Mouse (Mus musculus) CH12.LX (cell line): ENCODE measurements around the gene Dna2. TPM values are rescaled to one million over a fixed set of nuclear protein-coding genes. Genes with fewer than 3 reads are reported as not detected.

Experiments
- DNase-seq: peaks from one replicate; pipeline ENCODE4 v3.0.0-alpha.2; 2013; ENCODE audit errors: extremely low read depth
- H3K27ac ChIP-seq: 2 replicates; pipeline ENCODE4 v1.5.1; 2012; ENCODE audit warnings: low read depth, mild to moderate bottlenecking, control low read depth, moderate library complexity; ENCODE audit not compliant: insufficient read depth
- H3K27me3 ChIP-seq: replicated peaks from 2 replicates; pipeline ENCODE3; 2012; ENCODE audit warnings: inconsistent platforms
- H3K36me3 ChIP-seq, 2 experiments: replicated peaks in 1 of 2; 2 replicates each; pipeline versions ENCODE3 to v1.6.1; 2012; ENCODE audit warnings: inconsistent platforms in 1 of 2, low read length in 1 of 2, mild to moderate bottlenecking in 1 of 2, mixed read lengths in 1 of 2, moderate library complexity in 1 of 2; ENCODE audit not compliant: control insufficient read depth in 1 of 2, insufficient read depth in 1 of 2
- H3K4me1 ChIP-seq, 2 experiments: 2 replicates each; pipeline ENCODE4 v1.6.1; 2012; ENCODE audit warnings: inconsistent platforms in 1 of 2, moderate library complexity in 1 of 2; ENCODE audit not compliant: insufficient read depth in 2 of 2, control insufficient read depth in 1 of 2
- H3K4me2 ChIP-seq: 2 replicates; pipeline ENCODE4 v1.6.1; 2012; ENCODE audit warnings: low read depth, mild to moderate bottlenecking, control low read depth; ENCODE audit not compliant: poor library complexity, insufficient read depth, severe bottlenecking
- H3K4me3 ChIP-seq, 3 experiments: fragments of 150-350 bp in 1 of 3; sonication (generic) in 1 of 3; replicated peaks in 1 of 3; 2 replicates each; pipeline versions ENCODE3 to v1.5.1; 2011 to 2012; ENCODE audit warnings: low read depth in 2 of 3, low read length in 2 of 3, mild to moderate bottlenecking in 2 of 3, moderate library complexity in 2 of 3, control low read depth in 1 of 3, improper control_type of control experiment in 1 of 3, inconsistent platforms in 1 of 3, mixed read lengths in 1 of 3; ENCODE audit not compliant: poor library complexity in 1 of 3
- H3K79me2 ChIP-seq: replicated peaks from 2 replicates; pipeline ENCODE4 v1.6.1; 2012; ENCODE audit warnings: mild to moderate bottlenecking, moderate library complexity; ENCODE audit not compliant: control insufficient read depth, poor library complexity, insufficient read depth, severe bottlenecking; ENCODE audit errors: extremely low read depth
- H3K9ac ChIP-seq: 2 replicates; pipeline ENCODE4 v1.6.1; 2012; ENCODE audit warnings: low read depth, mild to moderate bottlenecking, control low read depth, moderate library complexity; ENCODE audit not compliant: insufficient read depth
- H3K9me3 ChIP-seq: replicated peaks from 2 replicates; pipeline ENCODE3; 2012; ENCODE audit warnings: low read length, inconsistent platforms, mixed read lengths
- BHLHE40 ChIP-seq: IDR thresholded peaks from 2 replicates; pipeline ENCODE4 v1.6.1; 2011; ENCODE audit warnings: mild to moderate bottlenecking, low read depth, low read length, improper control_type of control experiment
- CHD1 ChIP-seq: IDR thresholded peaks from 2 replicates; pipeline ENCODE4 v1.6.1; 2012; ENCODE audit warnings: low read depth, low read length, improper control_type of control experiment, inconsistent platforms
- CHD2 ChIP-seq: IDR thresholded peaks from 2 replicates; pipeline ENCODE4 v1.6.1; 2011; ENCODE audit warnings: low read length, improper control_type of control experiment
- CTCF ChIP-seq, 2 experiments: IDR thresholded peaks in 1 of 2; conservative IDR thresholded peaks in 1 of 2; 2 replicates each; pipeline ENCODE4 v1.5.1; 2011 to 2012; ENCODE audit warnings: low read depth in 2 of 2, low read length in 2 of 2, improper control_type of control experiment in 1 of 2, inconsistent platforms in 1 of 2, mild to moderate bottlenecking in 1 of 2, moderate library complexity in 1 of 2
- ETS1 ChIP-seq: conservative IDR thresholded peaks from 2 replicates; pipeline ENCODE4 v1.6.1; 2012; ENCODE audit warnings: low read depth, mild to moderate bottlenecking, inconsistent platforms, low read length, improper control_type of control experiment, moderate library complexity
- GABPA ChIP-seq: IDR thresholded peaks from 2 replicates; pipeline ENCODE4 v1.6.1; 2012; ENCODE audit warnings: low read depth, low read length, improper control_type of control experiment, inconsistent platforms; ENCODE audit not compliant: insufficient replicate concordance
- IRF4 ChIP-seq: IDR thresholded peaks from 2 replicates; pipeline ENCODE4 v1.6.1; 2014; ENCODE audit warnings: low read depth, mild to moderate bottlenecking, inconsistent platforms, low read length, improper control_type of control experiment
- JUN ChIP-seq: IDR thresholded peaks from 2 replicates; pipeline ENCODE4 v1.6.1; 2011; ENCODE audit warnings: low read depth, mild to moderate bottlenecking, low read length, improper control_type of control experiment, moderate library complexity; ENCODE audit not compliant: insufficient read depth
- JUND ChIP-seq: conservative IDR thresholded peaks from 2 replicates; pipeline ENCODE4 v1.6.1; 2011; ENCODE audit warnings: low read depth, low read length, improper control_type of control experiment
- KAT2A ChIP-seq: IDR thresholded peaks from 2 replicates; pipeline ENCODE4 v1.6.1; 2012; ENCODE audit warnings: low read length, improper control_type of control experiment, inconsistent platforms; ENCODE audit not compliant: insufficient replicate concordance
- MAFK ChIP-seq: IDR thresholded peaks from 2 replicates; pipeline ENCODE4 v1.6.1; 2011; ENCODE audit warnings: low read length, improper control_type of control experiment; ENCODE audit not compliant: insufficient replicate concordance
- MAX ChIP-seq: IDR thresholded peaks from 2 replicates; pipeline ENCODE4 v1.6.1; 2011; ENCODE audit warnings: low read length, improper control_type of control experiment
- MEF2A ChIP-seq: IDR thresholded peaks from 2 replicates; pipeline ENCODE4 v1.6.1; 2014; ENCODE audit warnings: low read depth, mild to moderate bottlenecking, inconsistent platforms, low read length, improper control_type of control experiment, borderline replicate concordance
- MXI1 ChIP-seq: IDR thresholded peaks from 2 replicates; pipeline ENCODE4 v1.6.1; 2011; ENCODE audit warnings: mild to moderate bottlenecking, low read depth, low read length, improper control_type of control experiment
- NELFE ChIP-seq: IDR thresholded peaks from 2 replicates; pipeline ENCODE4 v1.6.1; 2011; ENCODE audit warnings: low read depth, low read length, improper control_type of control experiment
- NRF1 ChIP-seq: IDR thresholded peaks from 2 replicates; pipeline ENCODE4 v1.6.1; 2014; ENCODE audit warnings: low read depth, mild to moderate bottlenecking, inconsistent platforms, low read length, improper control_type of control experiment, moderate library complexity
- PAX5 ChIP-seq: IDR thresholded peaks from 2 replicates; pipeline ENCODE4 v1.6.1; 2012; ENCODE audit warnings: low read length, inconsistent platforms, mixed read lengths
- POLR2A ChIP-seq: IDR thresholded peaks from 2 replicates; pipeline ENCODE4 v1.6.1; 2011; ENCODE audit warnings: low read depth, mild to moderate bottlenecking, improper control_type of control experiment, low read length
- POLR2AphosphoS2 ChIP-seq: IDR thresholded peaks from 2 replicates; pipeline ENCODE4 v1.6.1; 2011; ENCODE audit warnings: low read depth, low read length, improper control_type of control experiment
- RAD21 ChIP-seq: IDR thresholded peaks from 2 replicates; pipeline ENCODE4 v1.6.1; 2011; ENCODE audit warnings: low read depth, mild to moderate bottlenecking, low read length, improper control_type of control experiment, moderate library complexity
- RCOR1 ChIP-seq: conservative IDR thresholded peaks from 2 replicates; pipeline ENCODE4 v1.6.1; 2012; ENCODE audit warnings: low read depth, mild to moderate bottlenecking, inconsistent platforms, low read length, improper control_type of control experiment
- SIN3A ChIP-seq: IDR thresholded peaks from 2 replicates; pipeline ENCODE4 v1.6.1; 2012; ENCODE audit warnings: low read length, improper control_type of control experiment, inconsistent platforms
- SMC3 ChIP-seq: IDR thresholded peaks from 2 replicates; pipeline ENCODE4 v1.6.1; 2011; ENCODE audit warnings: low read depth, low read length, improper control_type of control experiment
- TCF12 ChIP-seq: IDR thresholded peaks from 2 replicates; pipeline ENCODE4 v1.6.1; 2014; ENCODE audit warnings: low read depth, mild to moderate bottlenecking, inconsistent platforms, low read length, improper control_type of control experiment
- UBTF ChIP-seq: IDR thresholded peaks from 2 replicates; pipeline ENCODE4 v1.6.1; 2012; ENCODE audit warnings: low read depth, mild to moderate bottlenecking, inconsistent platforms, low read length, improper control_type of control experiment, moderate library complexity
- USF2 ChIP-seq: conservative IDR thresholded peaks from 2 replicates; pipeline ENCODE4 v1.6.1; 2011; ENCODE audit warnings: low read depth, low read length, improper control_type of control experiment
- ZC3H11A ChIP-seq: IDR thresholded peaks from 2 replicates; pipeline ENCODE4 v1.6.1; 2012; ENCODE audit warnings: low read depth, mild to moderate bottlenecking, inconsistent platforms, low read length, improper control_type of control experiment
- ZKSCAN1 ChIP-seq: IDR thresholded peaks from 2 replicates; pipeline ENCODE4 v1.6.1; 2012; ENCODE audit warnings: low read depth, inconsistent platforms, low read length, improper control_type of control experiment, borderline replicate concordance
- dilution Hi-C: fragments of 300-500 bp; cut with MboI; formaldehyde crosslinking; loops from 2 replicates; pipeline ENCODE4 v1.14.3; 2020; ENCODE audit warnings: low sequenced_read_pairs; ENCODE audit not compliant: extremely low pct_unique_long_range_greater_than_20kb, extremely low pct_ligation_motif_present
- in situ Hi-C: fragments of 300-500 bp; cut with MboI; formaldehyde crosslinking; loops from 3 replicates; pipeline ENCODE4 v1.14.3; 2019; ENCODE audit warnings: low sequenced_read_pairs, low pct_ligation_motif_present, low pct_unique_long_range_greater_than_20kb, mixed read lengths
- polyA plus RNA-seq: library from polyadenylated mRNA; unstranded; fragments of >175 nt; gene quantifications from 2 replicates; pipeline ENCODE4 v1.2.1, GENCODE M21; 2012; ENCODE audit warnings: low read depth; ENCODE audit not compliant: insufficient read length
- total RNA-seq, 2 experiments: library from RNA; depleted of rRNA; stranded (reverse); fragments of 300-350 nt in 1 of 2; fragments of >200 nt in 1 of 2; gene quantifications; 2 replicates each; pipeline ENCODE4 v1.2.3; 2012 to 2014

The Dna2 gene
- total and polyA plus RNA-seq, 3 experiments = 31.7 to 38.6 (median 33.4) TPM

GRCm38 (mm10) chr10:62979667-62980038 is 32.8 kb downstream of the Dna2 start:
- Histone ChIP-seq H3K4me1 (peaks cover 6 to 32% of the 10 kb centered on the region in 2 experiments), H3K36me3 (peaks cover 2 to 27% of the 10 kb centered on the region in 2 experiments), H3K27ac (no peak overlapping the region), H3K4me3 (peak overlapping the region; percentile 12 to 73 (median 37)), H3K27me3 (no peaks in the 10 kb centered on the region), H3K4me2 (peak overlapping the region; percentile 78), H3K9me3 (no peaks in the 10 kb centered on the region), H3K9ac (peak overlapping the region; percentile 37; the same call in 1 of the 2 replicates), H3K79me2 (peaks cover 10% of the 10 kb centered on the region)
- no peak for DNase-seq
- TF ChIP-seq GABPA (no peak), USF2 (no peak), PAX5 (no peak), MAFK (no peak), MEF2A (no peak), JUN (no peak), TCF12 (no peak), CHD1 (no peak), MXI1 (no peak), ETS1 (no peak), KAT2A (no peak), ZC3H11A (no peak), SMC3 (no peak), POLR2AphosphoS2 (no peak), RCOR1 (no peak), MAX (no peak)
- dilution Hi-C loops (no loop called here), in situ Hi-C loops (no loop called here)

- peak; percentile 83 for DNase-seq
- TF ChIP-seq USF2 = no peak
- peak; percentile 40; the same call in 1 of the 2 replicates for TF ChIP-seq TCF12
- peak; percentile 66 for TF ChIP-seq NRF1
- TF ChIP-seq KAT2A = 0 out of 2 replicates have a peak, but pooled peaks have one; percentile 29
- TF ChIP-seq POLR2AphosphoS2 = no peak
- TF ChIP-seq ZKSCAN1 = no peak
- TF ChIP-seq RAD21 = peak; percentile 2
- TF ChIP-seq CTCF (conservative IDR thresholded peaks at IDR 0.05 in 1 of 2, IDR thresholded peaks at IDR 0.05 in 1 of 2; ENCODE audit: low read depth in 2 of 2, low read length in 2 of 2) = peak in 1 of 2 experiments; percentile 63; a peak in 2 of 4 replicates
- peak; percentile 61 for TF ChIP-seq NELFE
- peak; percentile 72 for TF ChIP-seq POLR2A
- no peak for TF ChIP-seq MAFK
- peak; percentile 30; the same call in 1 of the 2 replicates for TF ChIP-seq MAX
- TF ChIP-seq SIN3A = peak; percentile 78
- TF ChIP-seq UBTF = peak; percentile 76
- peak; percentile 83 for TF ChIP-seq CHD2
- peak; percentile 11; the same call in 1 of the 2 replicates for TF ChIP-seq BHLHE40
- TF ChIP-seq IRF4 = peak; percentile 33; the same call in 1 of the 2 replicates
- no peak for TF ChIP-seq JUND
- no peaks in the 10 kb centered on the region for H3K9me3 ChIP-seq
- H3K4me1 ChIP-seq = peaks cover 9 to 39% of the 10 kb centered on the region in 2 experiments
- in situ Hi-C loops (no loop called here), dilution Hi-C loops (no loop called here)
- H3K9ac ChIP-seq = peak within 1 kb of the TSS; percentile 75
- H3K36me3 ChIP-seq = peaks cover 5 to 32% of the 10 kb centered on the region in 2 experiments
- H3K4me2 ChIP-seq = peak within 1 kb of the TSS; percentile 89
- peaks cover 10% of the 10 kb centered on the region for H3K79me2 ChIP-seq
- H3K27ac ChIP-seq = peak within 1 kb of the TSS; percentile 44; the same call in 1 of the 2 replicates
- peak within 1 kb of the TSS; percentile 73 to 97 (median 83) for H3K4me3 ChIP-seq
- no peaks in the 10 kb centered on the region for H3K27me3 ChIP-seq
These were observed 33.5 kb downstream of the Dna2 start, which contains the start of gene Rufy2 for GRCm38 (mm10) chr10:62980039-62980954. Rufy2 (plus strand) TSS chr10:62980223.
